Mouse (Mus musculus) C2C12 (cell line): ENCODE measurements around the gene Hoxb5.

Experiments used
- CTCF ChIP-seq: IDR thresholded peaks from one replicate; pipeline ENCODE4 v1.5.1; 2011; ENCODE audit not compliant: control insufficient read depth, insufficient read depth, insufficient read length
- FOSL1 ChIP-seq: IDR thresholded peaks from one replicate; pipeline ENCODE4 v1.8.0; 2011; ENCODE audit warnings: mild to moderate bottlenecking, low read length; ENCODE audit not compliant: poor library complexity, insufficient read depth, severe bottlenecking
- MAX ChIP-seq: IDR thresholded peaks from one replicate; pipeline ENCODE4 v1.6.1; 2011; ENCODE audit warnings: mild to moderate bottlenecking, control low read depth
- MYOG ChIP-seq: IDR thresholded peaks from one replicate; pipeline ENCODE4 v1.6.1; 2011; ENCODE audit not compliant: control insufficient read depth, insufficient read length; ENCODE audit errors: extremely low read depth

GRCm38 (mm10) chr11:96321846-96322245 is 18.7 kb downstream of the Hoxb5 start:
- TF ChIP-seq MAX, result no peak
- no peak for TF ChIP-seq CTCF
- no peak for TF ChIP-seq MYOG
- no peak for TF ChIP-seq FOSL1
